Mouse (Mus musculus): ENCODE data around the gene BC052040. TPM values are rescaled to one million over a fixed set of nuclear protein-coding genes. Genes with fewer than 3 reads are reported as not detected.

Gene BC052040
- 3.8 and 4.1 TPM in 2 replicates for total RNA-seq (2023)

DNA sequence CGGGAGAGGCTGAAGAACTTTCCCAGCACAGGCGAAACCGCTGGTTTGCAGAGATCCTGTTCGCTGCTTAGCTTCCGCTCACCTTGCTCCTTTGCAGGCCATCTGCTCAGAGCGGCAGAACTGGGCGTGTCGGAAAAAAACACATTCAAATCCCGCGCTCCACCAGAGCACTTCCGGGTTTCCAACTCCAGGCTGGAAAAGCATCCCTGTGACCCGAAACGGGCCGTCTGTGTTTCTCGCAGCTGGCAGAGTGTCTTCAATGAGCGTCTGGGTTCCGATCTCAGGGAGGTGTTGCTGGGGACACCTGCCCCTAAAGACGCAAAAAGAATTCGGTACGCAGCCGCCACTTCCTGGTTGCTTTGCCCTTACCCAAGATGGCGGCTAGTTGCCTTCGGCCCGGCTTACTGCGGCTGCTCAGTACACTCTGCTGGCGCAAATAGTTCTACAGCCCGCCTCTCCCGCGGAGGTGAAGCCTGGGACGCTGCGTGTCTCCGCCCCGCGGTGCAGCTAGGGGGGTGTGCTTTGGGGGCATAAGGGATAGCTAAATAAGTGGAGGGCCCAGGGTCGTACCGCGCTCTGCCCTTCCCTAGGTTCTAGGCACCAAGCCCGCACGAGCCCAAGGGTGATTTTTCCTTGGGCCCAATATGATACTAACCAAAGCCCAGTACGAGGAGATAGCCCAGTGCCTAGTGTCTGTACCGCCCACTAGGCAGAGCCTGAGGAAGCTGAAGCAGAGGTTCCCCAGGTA is at the start of gene BC052040:
BC052040 (plus strand) TSS at position 476 of the 748 bp plus-strand sequence.

Measured in neutrophil, adult 65 days (primary cell).